Mouse (Mus musculus): ENCODE data around the gene Vezt. TPM values are rescaled to one million over a fixed set of nuclear protein-coding genes. Genes with fewer than 3 reads are reported as not detected.

The Vezt gene
- polyA plus RNA-seq, 1 experiment from 2014 or later, result 11.3 TPM

DNA sequence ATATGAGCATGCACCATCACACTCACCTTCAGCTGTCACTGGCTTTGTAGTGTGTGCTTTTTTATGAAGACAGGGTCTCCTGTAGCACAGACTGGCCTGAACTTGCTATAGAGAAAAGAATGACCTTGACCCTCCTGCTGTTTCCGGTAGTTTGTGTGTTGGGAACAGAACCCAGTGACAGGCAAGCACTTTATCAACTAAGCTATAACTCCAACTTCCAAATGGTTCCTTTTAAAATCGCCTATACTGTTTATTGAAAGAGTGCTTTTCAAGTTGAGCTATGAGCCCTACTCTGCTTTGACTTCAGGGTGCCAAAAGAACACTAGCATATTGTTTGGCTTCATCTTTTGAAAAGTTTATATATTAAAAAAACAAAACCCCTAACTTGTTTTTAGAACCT lies 24.6 kb downstream of the Vezt start:
- 55% methylated on average over 2 of the region's 2 CpGs for WGBS (ENCODE audit: insufficient replicate concordance)
- H3K36me3 ChIP-seq, result peaks cover 8% of the 10 kb centered on the region
- H3K27me3 ChIP-seq, result no peaks in the 10 kb centered on the region
- H3K4me3 ChIP-seq (replicated peaks), result no peak overlapping the region
- H3K27ac ChIP-seq, result 0 out of 2 replicates have a peak overlapping the region, but pooled peaks have one; percentile 9
- peaks cover 27% of the 10 kb centered on the region for H3K4me1 ChIP-seq (replicated peaks)
- no peak overlapping the region for H3K9ac ChIP-seq
- DNase-seq (no peak), ATAC-seq (ENCODE audit: low read depth) (no peak)
- H3K4me2 ChIP-seq, result no peak overlapping the region
- H3K9me3 ChIP-seq (replicated peaks), result no peaks in the 10 kb centered on the region

DNA sequence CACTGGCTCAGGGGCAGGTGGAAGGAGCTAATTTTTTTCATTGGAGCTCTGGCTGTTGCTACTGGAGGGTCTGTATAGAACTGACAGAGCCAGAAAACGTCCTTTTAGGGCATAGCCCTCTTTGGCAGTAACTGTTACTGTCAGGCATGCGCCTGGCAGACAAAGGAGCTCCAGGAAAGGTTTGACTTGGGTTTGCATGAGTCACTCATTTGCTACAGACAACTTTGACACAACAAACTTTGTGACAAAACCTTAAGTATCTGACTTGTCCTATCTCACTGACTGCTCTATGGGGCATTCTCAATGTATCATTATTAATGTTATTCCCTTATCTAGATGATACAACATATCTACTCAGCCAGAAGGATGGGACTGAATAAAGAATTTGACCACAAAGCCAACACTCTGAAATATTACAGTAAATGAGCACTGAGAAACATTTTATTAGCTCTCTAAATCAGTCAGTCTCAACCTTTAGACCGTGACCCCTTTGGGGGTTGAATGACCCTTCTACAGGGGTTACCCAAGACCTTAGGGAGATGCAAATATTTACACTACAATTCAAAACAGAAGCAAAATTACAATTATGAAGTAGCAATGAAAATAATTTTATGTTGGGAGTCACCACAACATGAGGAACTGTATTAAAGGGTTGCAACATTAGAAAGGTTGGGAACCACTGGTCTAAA lies 25.5 kb downstream of the Vezt start:
- no peak overlapping the region for H3K4me3 ChIP-seq (replicated peaks)
- 70% methylated on average over 3 of the region's 3 CpGs for WGBS (ENCODE audit: insufficient replicate concordance)
- H3K4me1 ChIP-seq (replicated peaks), result peaks cover 21% of the 10 kb centered on the region
- H3K27ac ChIP-seq, result peak overlapping the region; percentile 36
- H3K9ac ChIP-seq, result no peak overlapping the region
- no peaks in the 10 kb centered on the region for H3K9me3 ChIP-seq (replicated peaks)
- H3K36me3 ChIP-seq, result peaks cover 15% of the 10 kb centered on the region
- H3K4me2 ChIP-seq, result no peak overlapping the region
- ATAC-seq (ENCODE audit: low read depth) (0 out of 2 replicates have a peak, but pooled peaks have one; percentile 20), DNase-seq (no peak)
- H3K27me3 ChIP-seq, result no peaks in the 10 kb centered on the region

DNA sequence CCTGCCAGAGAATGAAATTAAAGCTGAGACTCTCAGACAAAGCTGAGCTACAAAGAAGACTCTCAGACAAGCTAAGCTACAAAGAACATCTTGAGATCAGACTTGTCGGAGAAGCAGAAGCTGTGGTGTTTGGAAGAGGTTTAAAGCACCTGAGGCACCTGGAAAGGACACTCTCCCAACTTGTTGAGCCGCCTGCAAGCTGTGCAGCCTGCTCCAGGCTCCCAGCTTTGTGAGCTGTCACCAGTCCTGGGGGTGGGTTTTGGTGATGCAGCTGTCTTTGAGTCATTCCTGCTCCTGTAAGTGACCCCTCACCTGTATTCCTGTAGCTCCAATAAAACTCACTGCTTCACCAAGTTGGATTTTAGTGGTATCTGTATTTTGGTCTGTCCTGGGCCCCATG lies 27.3 kb downstream of the Vezt start:
- Histone ChIP-seq H3K27me3 (no peaks in the 10 kb centered on the region), H3K4me1 (replicated peaks) (peaks cover 17% of the 10 kb centered on the region; the same call in 1 of the 2 replicates), H3K9me3 (replicated peaks) (no peaks in the 10 kb centered on the region), H3K4me3 (replicated peaks) (no peak overlapping the region), H3K4me2 (no peak overlapping the region), H3K36me3 (peaks cover 25% of the 10 kb centered on the region), H3K9ac (no peak overlapping the region), H3K27ac (peak overlapping the region; percentile 50; the same call in 1 of the 2 replicates)
- DNase-seq (no peak), ATAC-seq (ENCODE audit: low read depth) (0 out of 2 replicates have a peak, but pooled peaks have one; percentile 20)
- WGBS (ENCODE audit: insufficient replicate concordance), result 81% methylated on average over 2 of the region's 2 CpGs

DNA sequence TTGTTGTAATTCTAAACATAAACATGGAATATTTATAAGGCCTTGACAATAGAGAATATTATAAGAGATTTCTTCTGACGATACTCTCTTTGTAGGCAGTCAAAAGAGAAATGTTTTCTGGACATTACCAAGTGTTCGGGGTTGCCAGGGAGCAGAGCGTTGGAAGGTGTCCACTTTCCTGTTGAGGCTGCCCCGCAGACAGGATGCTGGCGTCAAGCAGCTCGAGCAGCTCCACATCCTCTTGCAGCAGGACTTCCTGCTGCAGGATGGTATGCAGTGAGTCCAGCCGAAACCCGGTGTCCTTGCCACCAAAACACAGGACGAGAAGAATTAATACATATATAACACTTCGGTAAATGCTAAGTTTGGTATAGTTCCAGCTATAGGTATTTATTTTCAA lies 35.4 kb downstream of the Vezt start:
- H3K36me3 ChIP-seq, result peaks cover 80% of the 10 kb centered on the region
- ATAC-seq (ENCODE audit: low read depth), result no peak
- no peak for DNase-seq

DNA sequence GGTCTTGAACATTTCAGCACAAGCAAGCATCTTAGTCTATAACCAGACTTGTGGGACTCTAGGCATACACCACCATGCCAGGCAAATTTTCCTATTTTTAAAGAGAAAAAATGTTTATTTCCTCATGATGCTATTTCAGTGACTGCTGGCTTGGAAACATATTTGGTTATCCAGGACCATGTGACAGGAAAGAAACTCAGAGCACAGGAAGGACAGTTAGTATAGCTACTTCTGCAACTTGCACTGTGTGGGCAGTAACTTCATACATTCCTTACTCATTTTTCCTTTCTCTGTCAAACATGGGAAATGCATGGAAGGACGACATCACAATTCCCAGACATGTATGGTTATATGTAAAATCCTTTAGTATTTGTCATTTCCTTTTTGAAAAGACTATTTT lies 36.3 kb downstream of the Vezt start:
- DNase-seq (no peak), ATAC-seq (ENCODE audit: low read depth) (no peak)
- Histone ChIP-seq H3K9ac (no peak overlapping the region), H3K9me3 (replicated peaks) (no peaks in the 10 kb centered on the region), H3K36me3 (peaks cover 84% of the 10 kb centered on the region), H3K4me3 (replicated peaks) (no peak overlapping the region), H3K27me3 (no peaks in the 10 kb centered on the region), H3K4me2 (no peak overlapping the region), H3K27ac (no peak overlapping the region), H3K4me1 (replicated peaks) (no peaks in the 10 kb centered on the region)
- WGBS (ENCODE audit: insufficient replicate concordance), result 65% methylated on average over 1 of the region's 1 CpGs

More for the DNA sequence above, 35.4 kb downstream of the Vezt start:
- H3K9me3 ChIP-seq (replicated peaks), result no peaks in the 10 kb centered on the region
- H3K4me3 ChIP-seq (replicated peaks), result no peak overlapping the region
- H3K27ac ChIP-seq, result no peak overlapping the region
- no peaks in the 10 kb centered on the region for H3K4me1 ChIP-seq (replicated peaks)
- H3K4me2 ChIP-seq, result no peak overlapping the region
- no peaks in the 10 kb centered on the region for H3K27me3 ChIP-seq
- no peak overlapping the region for H3K9ac ChIP-seq
- 59% methylated on average over 10 of the region's 10 CpGs for WGBS (ENCODE audit: insufficient replicate concordance)

DNA sequence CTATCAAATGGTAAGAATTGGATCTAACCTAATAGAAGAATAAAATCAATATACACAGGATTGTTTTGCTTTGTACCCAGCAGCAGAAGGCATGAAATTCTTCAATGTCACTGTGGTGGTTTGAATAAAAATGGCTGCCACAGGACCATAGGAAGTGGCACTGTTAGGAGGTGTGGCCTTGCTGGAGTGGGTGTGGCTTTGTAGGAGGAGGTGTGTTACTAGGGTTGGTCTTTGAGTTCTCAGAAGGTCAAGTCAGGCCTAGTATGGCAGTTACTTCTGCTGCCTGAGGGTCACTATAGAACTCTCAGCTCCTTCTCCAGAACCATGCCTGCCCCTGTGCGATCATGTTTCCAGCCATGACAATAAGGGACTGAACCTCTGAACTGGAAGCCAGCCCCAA lies 40.5 kb downstream of the Vezt start:
- Histone ChIP-seq H3K27ac (no peak overlapping the region), H3K4me2 (no peak overlapping the region), H3K27me3 (no peaks in the 10 kb centered on the region), H3K9me3 (replicated peaks) (no peaks in the 10 kb centered on the region), H3K36me3 (peaks cover 80% of the 10 kb centered on the region), H3K4me3 (replicated peaks) (no peak overlapping the region), H3K9ac (no peak overlapping the region), H3K4me1 (replicated peaks) (no peaks in the 10 kb centered on the region)
- DNase-seq (no peak), ATAC-seq (ENCODE audit: low read depth) (peak; percentile 64; the same call in 1 of the 2 replicates)
- whole genome bisulfite sequencing (ENCODE audit: insufficient replicate concordance), result 92% methylated on average over 1 of the region's 1 CpGs

DNA sequence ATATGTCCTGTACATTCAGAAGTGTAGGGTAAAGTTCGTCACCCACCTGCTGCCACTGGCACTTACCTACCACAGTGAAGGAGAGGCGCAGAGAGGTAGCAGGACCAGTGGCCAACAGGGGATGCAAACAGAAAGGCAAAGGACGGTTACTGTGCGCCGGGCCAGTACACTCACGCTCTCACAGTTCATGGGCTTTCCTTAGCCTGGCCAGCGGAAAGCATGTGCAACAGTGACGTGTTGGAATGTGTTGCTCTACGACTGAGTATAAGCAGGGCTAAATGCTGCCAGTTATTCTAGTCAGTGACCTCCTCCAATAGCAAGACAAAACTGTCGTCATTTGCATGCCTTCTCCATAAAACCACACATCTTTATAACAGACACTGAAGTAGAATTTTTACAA lies 41.5 kb downstream of the Vezt start:
- Histone ChIP-seq H3K27me3 (no peaks in the 10 kb centered on the region), H3K4me3 (replicated peaks) (no peak overlapping the region), H3K27ac (no peak overlapping the region), H3K36me3 (peaks cover 78% of the 10 kb centered on the region), H3K9me3 (replicated peaks) (no peaks in the 10 kb centered on the region), H3K4me1 (replicated peaks) (no peaks in the 10 kb centered on the region), H3K4me2 (no peak overlapping the region), H3K9ac (no peak overlapping the region)
- ATAC-seq (ENCODE audit: low read depth), result no peak
- DNase-seq, result no peak
- 91% methylated on average over 10 of the region's 10 CpGs for whole genome bisulfite sequencing (ENCODE audit: insufficient replicate concordance)

DNA sequence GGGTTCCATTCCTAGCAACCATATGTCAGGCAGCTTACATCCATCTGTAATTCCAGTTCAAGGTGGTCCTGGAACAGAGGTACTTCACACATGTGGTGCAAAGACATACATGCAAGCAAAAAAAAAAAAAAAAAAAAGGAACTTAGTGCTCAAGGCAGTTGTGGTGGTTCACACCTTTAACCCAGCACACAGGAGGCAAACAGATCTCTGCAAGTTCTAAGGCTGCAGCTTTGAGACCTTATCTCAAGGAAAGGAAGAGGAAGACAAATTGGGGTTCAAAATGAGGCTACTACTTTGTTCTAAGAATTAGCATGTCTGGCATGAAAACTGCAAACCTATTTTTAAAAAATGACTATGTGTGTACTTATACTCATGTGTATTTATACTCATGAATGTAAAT lies 50.3 kb downstream of the Vezt start:
- Histone ChIP-seq H3K9ac (no peak overlapping the region), H3K9me3 (replicated peaks) (no peaks in the 10 kb centered on the region), H3K27me3 (no peaks in the 10 kb centered on the region), H3K4me2 (no peak overlapping the region), H3K4me1 (replicated peaks) (no peaks in the 10 kb centered on the region), H3K27ac (no peak overlapping the region), H3K36me3 (peaks cover 46% of the 10 kb centered on the region), H3K4me3 (replicated peaks) (no peak overlapping the region)
- no peak for ATAC-seq (ENCODE audit: low read depth)
- no peak for DNase-seq

DNA sequence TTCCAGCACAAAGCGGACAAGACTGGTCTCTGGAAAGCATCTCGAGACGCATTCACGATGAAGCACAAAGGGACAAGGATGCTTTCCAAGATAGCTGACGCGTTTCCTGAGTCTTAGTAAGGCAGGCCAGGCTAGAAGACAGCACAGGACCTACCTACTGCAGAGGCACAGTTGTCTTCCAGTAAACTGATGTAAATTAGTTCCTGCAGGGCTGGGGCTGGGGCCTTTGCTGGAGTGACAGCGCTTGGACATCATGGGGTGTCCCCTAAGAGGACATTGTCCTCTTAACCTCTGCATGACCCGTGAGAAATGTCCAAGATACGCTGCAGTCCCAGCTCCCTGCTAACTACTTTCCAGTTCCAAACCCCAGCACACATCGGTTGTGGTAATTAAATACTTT lies 66.3 kb downstream of the Vezt start:
- ATAC-seq (ENCODE audit: low read depth), result no peak
- 76% methylated on average over 10 of the region's 10 CpGs for WGBS (ENCODE audit: insufficient replicate concordance)
- Histone ChIP-seq H3K36me3 (peaks cover 36% of the 10 kb centered on the region), H3K4me3 (replicated peaks) (no peak overlapping the region), H3K9ac (no peak overlapping the region), H3K27me3 (no peaks in the 10 kb centered on the region), H3K9me3 (replicated peaks) (no peaks in the 10 kb centered on the region), H3K4me2 (no peak overlapping the region), H3K27ac (no peak overlapping the region), H3K4me1 (replicated peaks) (no peaks in the 10 kb centered on the region)
- DNase-seq, result no peak

DNA sequence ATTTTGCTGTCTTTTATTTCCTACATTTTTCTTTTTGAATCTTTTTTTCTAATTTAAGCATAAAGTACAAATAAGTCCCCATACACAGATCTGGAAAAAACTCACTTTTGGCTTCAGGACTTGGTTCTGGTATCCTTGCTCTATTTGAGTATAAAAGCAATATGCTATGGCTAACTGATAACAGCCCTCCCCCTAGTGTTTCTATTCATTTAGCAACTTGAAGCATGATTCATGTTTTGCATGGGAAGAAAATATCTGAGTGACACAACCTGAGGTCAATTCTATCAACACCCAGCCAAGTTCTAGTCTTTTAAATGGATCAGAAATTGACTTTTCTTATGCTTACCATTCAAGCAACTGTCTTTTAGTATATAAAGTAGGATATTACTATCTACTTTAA lies 68.1 kb downstream of the Vezt start:
- ATAC-seq (ENCODE audit: low read depth) (no peak), DNase-seq (no peak)
- Histone ChIP-seq H3K4me2 (no peak overlapping the region), H3K4me3 (replicated peaks) (no peak overlapping the region), H3K9me3 (replicated peaks) (no peaks in the 10 kb centered on the region), H3K27ac (no peak overlapping the region), H3K27me3 (no peaks in the 10 kb centered on the region), H3K9ac (no peak overlapping the region), H3K36me3 (peaks cover 24% of the 10 kb centered on the region), H3K4me1 (replicated peaks) (no peaks in the 10 kb centered on the region)

DNA sequence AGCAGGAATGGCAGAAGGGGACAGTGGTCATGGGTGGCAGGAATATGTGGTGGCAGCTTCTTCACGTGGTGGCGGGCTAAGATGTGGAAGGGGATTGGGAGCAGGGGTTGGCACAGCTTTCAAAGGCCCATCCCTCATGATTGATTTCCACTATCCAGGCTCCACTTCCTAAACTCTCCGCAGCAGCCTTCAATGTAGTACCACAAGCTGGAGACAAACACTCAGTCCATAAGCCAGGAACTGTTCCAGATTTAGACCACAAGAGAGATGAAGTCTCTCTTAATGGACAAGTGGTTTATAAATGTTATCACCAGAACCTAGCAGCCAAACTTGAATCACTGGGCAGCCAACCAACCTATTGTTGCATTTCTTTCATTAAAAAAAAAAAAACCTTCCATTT lies 81.6 kb downstream of the Vezt start:
- WGBS (ENCODE audit: insufficient replicate concordance), result 66% methylated on average over 3 of the region's 3 CpGs
- ATAC-seq (ENCODE audit: low read depth) (no peak), DNase-seq (no peak)
- H3K9me3 ChIP-seq (replicated peaks), result no peaks in the 10 kb centered on the region
- no peak overlapping the region for H3K4me2 ChIP-seq
- no peaks in the 10 kb centered on the region for H3K36me3 ChIP-seq
- no peak overlapping the region for H3K27ac ChIP-seq
- no peaks in the 10 kb centered on the region for H3K27me3 ChIP-seq
- no peaks in the 10 kb centered on the region for H3K4me1 ChIP-seq (replicated peaks)
- H3K4me3 ChIP-seq (replicated peaks), result no peak overlapping the region
- no peak overlapping the region for H3K9ac ChIP-seq

DNA sequence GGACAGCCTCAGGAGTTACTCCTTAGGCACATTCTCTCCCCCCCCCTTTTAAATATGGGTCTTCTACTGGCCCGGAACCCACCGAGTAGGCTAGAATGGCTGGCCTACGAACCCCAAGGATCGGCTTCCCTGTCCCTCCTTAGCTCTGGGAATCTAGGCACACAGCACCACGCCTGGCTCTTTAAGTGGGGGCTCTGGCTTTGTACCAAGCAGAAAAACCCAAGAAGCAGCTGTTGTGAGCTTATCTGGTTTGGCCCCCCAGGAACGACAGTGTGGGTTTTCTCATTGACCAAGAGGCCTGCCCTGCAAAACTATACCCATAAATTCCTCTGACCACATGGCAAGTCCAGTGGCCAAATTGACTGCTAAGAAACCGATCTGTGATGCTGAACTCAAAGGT lies 82.1 kb downstream of the Vezt start:
- Histone ChIP-seq H3K27me3 (no peaks in the 10 kb centered on the region), H3K9ac (no peak overlapping the region)
- WGBS (ENCODE audit: insufficient replicate concordance), result 72% methylated on average over 7 of the region's 7 CpGs

More for the DNA sequence above, 82.1 kb downstream of the Vezt start:
- Histone ChIP-seq H3K4me1 (replicated peaks) (no peaks in the 10 kb centered on the region), H3K27ac (no peak overlapping the region), H3K36me3 (no peaks in the 10 kb centered on the region), H3K4me2 (no peak overlapping the region), H3K9me3 (replicated peaks) (no peaks in the 10 kb centered on the region), H3K4me3 (replicated peaks) (no peak overlapping the region)
- DNase-seq (no peak), ATAC-seq (ENCODE audit: low read depth) (no peak)
